Mouse (Mus musculus): ENCODE data around the gene Letm1.

Gene Letm1

DNA sequence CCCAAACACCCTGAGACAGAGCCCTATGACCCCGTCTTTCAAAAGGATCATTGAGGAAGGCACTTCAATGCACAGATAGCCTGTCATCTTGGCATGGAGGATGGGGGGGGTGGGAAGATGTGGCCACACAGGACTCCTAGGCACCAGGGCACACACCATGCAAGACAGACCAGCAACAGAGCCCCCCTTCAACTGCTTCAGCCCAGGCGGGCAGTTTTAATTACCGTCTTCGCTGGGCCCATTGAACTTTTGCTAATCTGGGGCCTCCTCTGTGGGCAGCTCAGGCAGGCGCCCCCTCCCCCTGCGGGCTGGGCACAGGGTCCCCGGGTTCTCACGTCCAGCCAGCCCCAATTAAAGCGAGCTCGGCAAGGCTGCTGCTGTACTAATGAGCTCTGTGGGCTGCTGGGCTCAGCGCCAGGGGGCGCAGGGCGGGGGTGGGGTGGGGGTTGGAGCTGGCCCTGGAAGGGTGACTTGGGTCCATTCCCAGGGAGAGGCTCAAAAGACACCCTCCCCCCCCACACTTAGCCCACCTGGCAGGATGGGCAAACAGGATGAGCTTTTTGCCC is 84.6 kb downstream of the Letm1 start:
- TF ChIP-seq CTCF (conservative IDR thresholded peaks at IDR 0.05; ENCODE audit: low read length): no peak
- TF ChIP-seq POU5F1 (IDR thresholded peaks at IDR 0.05; ENCODE audit: borderline replicate concordance, low read length): no peak
- TF ChIP-seq NANOG (IDR thresholded peaks at IDR 0.05; ENCODE audit: borderline replicate concordance, low read length): no peak
- no peaks in the 10 kb centered on the region for H3K36me3 ChIP-seq (ENCODE audit: insufficient read depth, low read length)
- peaks cover 99% of the 10 kb centered on the region for H3K27me3 ChIP-seq (ENCODE audit: insufficient read depth, low read length)
- H3K9me3 ChIP-seq (ENCODE audit: low read length): no peaks in the 10 kb centered on the region
- peaks cover 42% of the 10 kb centered on the region for H3K4me1 ChIP-seq (replicated peaks; ENCODE audit: low read depth, low read length)
- no peak overlapping the region for H3K4me3 ChIP-seq (replicated peaks; ENCODE audit: low read length)

DNA sequence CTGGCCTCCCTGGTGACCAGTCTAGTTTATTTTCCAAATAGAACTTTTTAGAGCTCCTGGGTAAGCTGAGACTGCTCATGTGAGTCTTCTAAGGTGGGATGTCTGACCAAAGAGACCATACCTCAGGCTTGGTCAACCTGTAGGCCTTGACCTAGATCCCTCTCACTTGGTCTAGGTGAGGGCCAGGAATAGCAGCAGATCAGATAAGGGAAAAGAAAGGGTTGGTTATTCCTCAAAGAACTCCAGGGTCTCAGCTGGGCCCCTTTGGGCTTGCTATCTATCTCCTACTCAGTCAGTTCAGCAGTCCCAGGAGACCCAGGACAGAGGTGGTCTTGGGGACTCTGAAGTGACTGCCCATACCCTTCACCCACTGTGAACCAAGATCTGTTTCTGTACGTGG is 85.1 kb downstream of the Letm1 start:
- no peaks in the 10 kb centered on the region for H3K36me3 ChIP-seq (ENCODE audit: insufficient read depth, low read length)
- H3K4me1 ChIP-seq (replicated peaks; ENCODE audit: low read depth, low read length): peaks cover 47% of the 10 kb centered on the region
- no peaks in the 10 kb centered on the region for H3K9me3 ChIP-seq (ENCODE audit: low read length)
- peaks cover 99% of the 10 kb centered on the region for H3K27me3 ChIP-seq (ENCODE audit: insufficient read depth, low read length)
- no peak overlapping the region for H3K4me3 ChIP-seq (replicated peaks; ENCODE audit: low read length)
- TF ChIP-seq NANOG (IDR thresholded peaks at IDR 0.05; ENCODE audit: borderline replicate concordance, low read length) (no peak), POU5F1 (IDR thresholded peaks at IDR 0.05; ENCODE audit: borderline replicate concordance, low read length) (no peak), CTCF (conservative IDR thresholded peaks at IDR 0.05; ENCODE audit: low read length) (no peak)

DNA sequence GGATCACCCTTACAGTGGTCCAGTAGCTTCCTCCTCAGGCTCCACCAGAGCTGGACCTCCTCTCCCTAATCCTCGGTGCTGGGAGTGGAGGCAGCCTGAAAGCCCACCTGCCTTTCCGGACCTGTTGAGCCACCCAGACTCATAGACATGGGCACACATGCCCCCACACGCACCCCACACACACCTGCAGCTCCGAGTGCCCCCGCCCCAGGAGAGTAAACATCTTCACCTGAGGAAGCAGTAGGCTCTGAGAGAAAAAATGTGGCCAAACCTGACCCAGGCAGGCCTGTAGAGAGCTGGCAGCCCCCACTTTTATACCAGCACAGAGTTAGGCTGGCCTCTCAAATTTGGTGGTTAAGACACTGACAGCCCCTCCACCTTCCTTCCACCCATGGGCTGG is 86.2 kb downstream of the Letm1 start:
- peaks cover 98% of the 10 kb centered on the region for H3K27me3 ChIP-seq (ENCODE audit: insufficient read depth, low read length)
- H3K9me3 ChIP-seq (ENCODE audit: low read length): no peaks in the 10 kb centered on the region
- TF ChIP-seq NANOG (IDR thresholded peaks at IDR 0.05; ENCODE audit: borderline replicate concordance, low read length) (no peak), CTCF (conservative IDR thresholded peaks at IDR 0.05; ENCODE audit: low read length) (no peak), POU5F1 (IDR thresholded peaks at IDR 0.05; ENCODE audit: borderline replicate concordance, low read length) (no peak)

DNA sequence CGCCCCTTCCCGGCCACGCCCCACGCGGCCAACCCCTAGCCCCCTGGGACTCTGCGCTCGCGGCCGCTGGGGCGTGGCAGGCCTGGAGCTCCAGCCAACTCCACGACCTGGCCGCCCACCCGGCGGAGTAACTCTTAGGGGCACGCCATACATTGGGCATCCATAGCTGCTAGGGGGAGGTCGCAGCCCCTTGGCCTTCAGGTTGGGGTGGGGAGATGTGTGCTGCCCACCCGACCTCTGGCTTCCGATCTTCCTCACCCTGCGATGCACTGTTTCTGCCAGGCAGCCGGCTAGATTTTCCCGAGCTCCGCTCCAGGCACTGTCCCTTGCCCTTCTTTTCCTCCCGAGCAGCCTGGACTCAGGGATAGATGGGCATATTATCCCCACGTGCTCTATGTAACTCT is 86.9 kb downstream of the Letm1 start:
- Histone ChIP-seq H3K27me3 (ENCODE audit: insufficient read depth, low read length) (peaks cover 98% of the 10 kb centered on the region), H3K4me3 (replicated peaks; ENCODE audit: low read length) (peak overlapping the region; percentile 80), H3K9me3 (ENCODE audit: low read length) (no peaks in the 10 kb centered on the region), H3K36me3 (ENCODE audit: insufficient read depth, low read length) (no peaks in the 10 kb centered on the region), H3K4me1 (replicated peaks; ENCODE audit: low read depth, low read length) (peaks cover 52% of the 10 kb centered on the region)
- TF ChIP-seq NANOG (IDR thresholded peaks at IDR 0.05; ENCODE audit: borderline replicate concordance, low read length): no peak

More for the DNA sequence above, 86.2 kb downstream of the Letm1 start:
- Histone ChIP-seq H3K4me3 (replicated peaks; ENCODE audit: low read length) (no peak overlapping the region), H3K4me1 (replicated peaks; ENCODE audit: low read depth, low read length) (peaks cover 53% of the 10 kb centered on the region), H3K36me3 (ENCODE audit: insufficient read depth, low read length) (no peaks in the 10 kb centered on the region)

DNA sequence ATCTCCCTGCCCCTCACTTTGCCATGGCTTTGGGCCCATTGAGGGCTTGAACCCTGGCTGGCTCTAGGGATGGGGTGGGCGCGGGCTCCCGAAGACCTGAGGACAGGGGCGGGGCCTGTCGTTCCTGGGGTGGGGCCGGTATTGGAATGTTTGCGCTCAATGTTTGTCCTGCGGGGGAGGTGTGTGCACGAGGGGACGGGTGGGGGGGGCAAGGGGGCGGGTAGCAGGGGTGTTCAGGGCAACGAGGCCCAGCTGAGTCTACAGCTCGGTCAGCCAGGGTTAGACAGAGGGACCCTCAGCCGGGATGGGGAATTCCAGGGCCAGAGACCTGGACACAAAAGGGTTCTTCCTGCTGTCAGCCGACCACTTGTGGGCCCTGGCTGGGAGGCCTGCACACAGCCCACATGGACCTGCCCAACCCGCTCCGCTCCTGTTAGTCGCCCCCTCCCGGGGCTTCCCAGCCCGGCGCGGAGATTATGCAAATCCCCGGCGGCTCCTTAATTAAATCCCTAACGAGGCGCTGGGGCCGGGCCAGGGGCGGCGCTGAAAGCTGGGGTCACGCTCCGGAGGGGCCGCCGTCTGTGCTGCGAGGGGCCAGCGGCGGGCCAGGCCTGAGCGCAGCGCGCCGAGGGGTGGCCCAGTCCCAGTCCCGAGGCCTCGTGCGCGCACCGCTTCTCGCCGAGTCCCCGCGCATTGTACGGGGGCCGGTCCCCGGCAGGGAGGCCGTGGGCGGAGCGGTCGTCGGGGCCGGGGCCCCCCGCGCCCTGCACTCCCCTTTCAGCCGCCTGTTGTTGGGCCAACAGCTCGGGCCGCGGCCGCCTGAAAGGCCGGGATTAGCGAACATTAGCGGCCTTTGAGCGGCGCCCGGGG is 87.5 kb downstream of the Letm1 start:
- TF ChIP-seq POU5F1 (IDR thresholded peaks at IDR 0.05; ENCODE audit: borderline replicate concordance, low read length) (no peak), CTCF (conservative IDR thresholded peaks at IDR 0.05; ENCODE audit: low read length) (no peak), NANOG (IDR thresholded peaks at IDR 0.05; ENCODE audit: borderline replicate concordance, low read length) (no peak)
- Histone ChIP-seq H3K27me3 (ENCODE audit: insufficient read depth, low read length) (peaks cover 98% of the 10 kb centered on the region), H3K4me1 (replicated peaks; ENCODE audit: low read depth, low read length) (peaks cover 48% of the 10 kb centered on the region), H3K9me3 (ENCODE audit: low read length) (no peaks in the 10 kb centered on the region), H3K4me3 (replicated peaks; ENCODE audit: low read length) (peak overlapping the region; percentile 80), H3K36me3 (ENCODE audit: insufficient read depth, low read length) (no peaks in the 10 kb centered on the region)

DNA sequence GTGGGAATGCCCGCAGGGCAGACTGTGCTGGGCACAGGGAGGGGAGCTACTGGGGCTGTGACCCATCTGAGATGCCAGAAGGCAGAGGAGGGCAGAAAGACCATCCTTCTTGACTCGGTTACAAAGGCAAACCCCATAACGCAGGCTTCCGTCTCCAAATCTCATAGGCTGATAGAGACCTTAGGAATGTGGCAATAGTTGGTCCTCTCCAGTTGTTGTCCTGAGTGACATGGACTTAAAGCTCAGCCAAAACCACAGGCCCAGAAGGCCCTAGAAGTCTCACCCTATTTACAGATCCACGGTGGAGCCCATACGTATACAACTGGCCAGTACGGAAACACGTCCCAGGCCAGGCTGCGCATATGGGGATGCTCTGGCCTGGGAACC is 88.2 kb downstream of the Letm1 start:
- TF ChIP-seq NANOG (IDR thresholded peaks at IDR 0.05; ENCODE audit: borderline replicate concordance, low read length) (no peak), CTCF (conservative IDR thresholded peaks at IDR 0.05; ENCODE audit: low read length) (no peak), POU5F1 (IDR thresholded peaks at IDR 0.05; ENCODE audit: borderline replicate concordance, low read length) (no peak)
- H3K9me3 ChIP-seq (ENCODE audit: low read length): no peaks in the 10 kb centered on the region
- no peaks in the 10 kb centered on the region for H3K36me3 ChIP-seq (ENCODE audit: insufficient read depth, low read length)
- H3K4me3 ChIP-seq (replicated peaks; ENCODE audit: low read length): no peak overlapping the region
- peaks cover 98% of the 10 kb centered on the region for H3K27me3 ChIP-seq (ENCODE audit: insufficient read depth, low read length)
- peaks cover 50% of the 10 kb centered on the region for H3K4me1 ChIP-seq (replicated peaks; ENCODE audit: low read depth, low read length)

DNA sequence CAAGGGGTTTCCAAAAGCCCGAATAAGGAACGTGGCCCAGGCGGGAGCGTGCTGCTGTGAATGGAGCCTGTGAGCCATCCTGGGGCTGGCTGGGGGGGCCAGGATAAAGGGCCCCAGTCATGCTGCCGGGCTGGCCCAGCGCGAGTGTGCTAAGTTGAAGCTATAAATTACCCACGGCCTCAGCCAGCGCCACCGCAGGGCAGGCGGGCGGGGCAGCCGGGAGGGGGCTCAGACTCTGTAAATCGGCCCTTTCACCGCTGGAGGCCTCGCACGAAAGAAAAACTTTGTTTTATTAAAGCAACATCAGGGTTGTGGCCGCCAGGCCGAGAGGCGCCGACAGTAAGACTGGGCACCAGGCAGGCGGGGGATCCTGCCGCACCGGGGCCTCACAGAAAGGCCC is 90.2 kb downstream of the Letm1 start:
- Histone ChIP-seq H3K36me3 (ENCODE audit: insufficient read depth, low read length) (no peaks in the 10 kb centered on the region), H3K4me3 (replicated peaks; ENCODE audit: low read length) (peak overlapping the region; percentile 67), H3K9me3 (ENCODE audit: low read length) (no peaks in the 10 kb centered on the region), H3K4me1 (replicated peaks; ENCODE audit: low read depth, low read length) (peaks cover 58% of the 10 kb centered on the region), H3K27me3 (ENCODE audit: insufficient read depth, low read length) (peaks cover 98% of the 10 kb centered on the region)
- TF ChIP-seq POU5F1 (IDR thresholded peaks at IDR 0.05; ENCODE audit: borderline replicate concordance, low read length) (no peak), CTCF (conservative IDR thresholded peaks at IDR 0.05; ENCODE audit: low read length) (no peak), NANOG (IDR thresholded peaks at IDR 0.05; ENCODE audit: borderline replicate concordance, low read length) (no peak)

DNA sequence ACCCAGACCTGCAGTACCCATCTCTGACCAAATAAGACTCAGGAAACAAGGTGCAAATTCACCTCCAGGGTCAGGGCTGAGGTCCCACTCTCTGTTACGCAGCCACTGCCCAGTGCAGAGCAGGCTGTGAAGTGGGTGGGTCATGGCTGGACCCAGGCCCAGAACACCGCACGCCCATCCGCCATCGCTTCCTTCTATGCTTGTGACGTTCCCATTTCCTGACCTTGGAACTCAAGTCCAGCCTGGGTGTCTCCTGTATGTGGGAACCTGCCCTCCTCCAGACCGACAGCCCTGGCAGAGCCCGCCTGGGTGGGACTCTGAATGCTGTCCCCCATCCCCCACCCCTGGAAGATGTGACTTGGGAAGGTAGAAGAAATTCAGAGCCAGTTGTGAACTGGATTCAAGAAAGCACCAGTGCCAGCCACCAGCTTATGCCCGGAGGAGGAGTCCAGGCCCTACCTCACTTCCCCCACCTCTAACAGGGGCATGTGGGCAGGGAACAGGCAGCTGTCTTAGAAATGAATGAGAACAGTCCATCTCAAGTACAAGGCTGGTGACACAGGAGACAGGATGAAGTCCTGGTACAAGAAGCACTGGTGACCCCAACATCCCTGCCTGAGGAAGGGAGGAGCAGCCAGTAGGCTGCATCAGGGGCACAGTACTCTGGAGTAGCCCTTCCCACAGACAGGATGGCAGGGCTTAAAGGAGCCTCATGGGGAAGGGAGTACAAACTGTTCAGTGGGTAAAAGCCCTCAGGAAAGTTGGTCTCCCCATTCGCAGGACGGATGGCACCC is 92.6 kb downstream of the Letm1 start:
- TF ChIP-seq CTCF (conservative IDR thresholded peaks at IDR 0.05; ENCODE audit: low read length) (no peak), POU5F1 (IDR thresholded peaks at IDR 0.05; ENCODE audit: borderline replicate concordance, low read length) (no peak), NANOG (IDR thresholded peaks at IDR 0.05; ENCODE audit: borderline replicate concordance, low read length) (no peak)
- H3K9me3 ChIP-seq (ENCODE audit: low read length): no peaks in the 10 kb centered on the region
- H3K4me3 ChIP-seq (replicated peaks; ENCODE audit: low read length): peak overlapping the region; percentile 64
- H3K27me3 ChIP-seq (ENCODE audit: insufficient read depth, low read length): peaks cover 98% of the 10 kb centered on the region
- H3K4me1 ChIP-seq (replicated peaks; ENCODE audit: low read depth, low read length): peaks cover 44% of the 10 kb centered on the region
- no peaks in the 10 kb centered on the region for H3K36me3 ChIP-seq (ENCODE audit: insufficient read depth, low read length)

Measured in E14TG2a.4 (cell line).